Mouse (Mus musculus) embryonic facial prominence, embryonic 15.5 days (tissue): ENCODE data around the gene Ywhah. TPM values are rescaled to one million over a fixed set of nuclear protein-coding genes. Genes with fewer than 3 reads are reported as not detected.

Experiments used
- ATAC-seq: fragments of 200-750 bp; cut with Nextera tagmentation; 2 replicates; pipeline ENCODE4 v1.8.0; 2017; ENCODE audit warnings: low read depth, moderate TSS enrichment; ENCODE audit not compliant: insufficient number of reproducible peaks, low FRiP score, low TSS enrichment
- H3K27ac ChIP-seq: fragments of 300-500 bp; sonication (generic); replicated peaks from 2 replicates; pipeline ENCODE4 v1.5.1; 2015; ENCODE audit warnings: mild to moderate bottlenecking, inconsistent platforms
- H3K27me3 ChIP-seq: fragments of 300-500 bp; sonication (generic); 2 replicates; pipeline ENCODE4 v1.6.1; 2015; ENCODE audit warnings: inconsistent platforms
- H3K36me3 ChIP-seq: fragments of 300-500 bp; sonication (generic); 2 replicates; pipeline ENCODE4 v1.6.1; 2015; ENCODE audit warnings: mild to moderate bottlenecking, inconsistent platforms
- H3K4me1 ChIP-seq: fragments of 300-500 bp; sonication (generic); 2 replicates; pipeline ENCODE4 v1.6.1; 2015; ENCODE audit warnings: inconsistent platforms
- H3K4me2 ChIP-seq: fragments of 300-500 bp; sonication (generic); replicated peaks from 2 replicates; pipeline ENCODE4 v1.6.1; 2015; ENCODE audit warnings: mild to moderate bottlenecking, inconsistent platforms
- H3K4me3 ChIP-seq: fragments of 300-500 bp; sonication (generic); replicated peaks from 2 replicates; pipeline ENCODE4 v1.5.1; 2015; ENCODE audit warnings: mild to moderate bottlenecking, inconsistent platforms
- H3K9ac ChIP-seq: fragments of 300-500 bp; sonication (generic); 2 replicates; pipeline ENCODE4 v1.6.1; 2015; ENCODE audit warnings: inconsistent platforms
- H3K9me3 ChIP-seq: fragments of 300-500 bp; sonication (generic); replicated peaks from 2 replicates; pipeline ENCODE4 v1.6.1; 2016; ENCODE audit warnings: inconsistent platforms
- WGBS: fragments of 180-500 bp; shearing (Covaris S2); methylation state at CpG from one replicate; pipeline ENCODE4 v1.1.7; 2015; 5-methylcytosine and 5-hydroxymethylcytosine counted together
- polyA plus RNA-seq: library from polyadenylated mRNA; unstranded; fragments of >200 nt; fragmentation: Nextera tagmentation; extraction: Ambion mirVana; gene quantifications from 2 replicates; pipeline ENCODE4 v1.2.1, GENCODE M21; 2015

Ywhah gene
- 362 and 371 TPM in 2 replicates for polyA plus RNA-seq

DNA sequence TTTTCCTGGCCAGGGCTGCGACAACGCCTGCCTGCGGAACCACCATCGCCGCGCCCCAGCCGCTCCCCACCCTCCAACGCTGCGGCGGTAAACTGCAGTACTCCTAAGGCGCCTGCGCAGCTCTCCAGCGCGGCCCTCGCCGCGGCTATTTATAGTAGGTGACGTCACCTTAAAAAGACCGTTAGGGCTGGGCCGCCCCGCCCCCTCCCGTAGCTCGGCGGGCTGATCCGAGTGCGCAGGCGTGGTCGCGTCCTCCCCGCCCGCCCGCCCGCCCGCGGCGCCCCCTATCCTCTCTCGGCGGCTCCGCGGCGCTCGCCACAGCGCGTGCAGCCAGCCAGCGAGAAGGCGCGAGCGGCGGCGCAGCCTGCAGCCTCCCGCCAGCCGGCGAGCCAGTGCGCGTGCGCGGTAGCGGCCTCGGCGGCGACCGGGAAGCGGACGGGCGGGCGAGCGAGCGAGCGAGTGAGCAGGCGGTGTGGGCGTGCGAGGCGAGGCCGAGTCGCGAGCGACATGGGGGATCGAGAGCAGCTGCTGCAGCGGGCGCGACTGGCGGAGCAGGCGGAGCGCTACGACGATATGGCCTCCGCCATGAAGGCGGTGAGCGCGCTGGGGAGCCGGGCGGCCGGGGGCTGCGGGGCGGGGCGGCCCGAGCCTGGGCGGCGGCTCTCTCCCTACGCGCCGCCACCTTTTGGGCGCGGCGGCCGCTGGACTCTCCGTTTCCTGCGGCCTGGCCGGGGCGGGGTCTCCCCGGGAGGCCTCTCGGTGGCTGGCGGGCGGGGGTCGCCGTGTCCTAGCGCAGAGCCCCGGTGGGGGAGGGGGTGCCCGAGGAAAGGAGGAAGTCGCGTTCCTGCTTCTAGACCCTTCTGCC is at the start of gene Ywhah:
Gene Ywhah, plus strand, starts transcription at position 256 of the 865 bp plus-strand sequence.
- WGBS, result under 1% methylated on average over 111 of the region's 121 CpGs
- H3K27ac ChIP-seq, result peak within 1 kb of the TSS; percentile 99
- H3K4me1 ChIP-seq, result peaks cover 19% of the 10 kb centered on the region
- peak within 1 kb of the TSS; percentile 65 for H3K4me2 ChIP-seq
- peak; percentile 97 for ATAC-seq
- no peaks in the 10 kb centered on the region for H3K27me3 ChIP-seq
- H3K9me3 ChIP-seq, result no peaks in the 10 kb centered on the region
- H3K9ac ChIP-seq, result peak within 1 kb of the TSS; percentile 93
- H3K36me3 ChIP-seq, result 0 out of 2 replicates have a peak, but pooled peaks cover 8% of the 10 kb centered on the region
- H3K4me3 ChIP-seq, result peak within 1 kb of the TSS; percentile 83

DNA sequence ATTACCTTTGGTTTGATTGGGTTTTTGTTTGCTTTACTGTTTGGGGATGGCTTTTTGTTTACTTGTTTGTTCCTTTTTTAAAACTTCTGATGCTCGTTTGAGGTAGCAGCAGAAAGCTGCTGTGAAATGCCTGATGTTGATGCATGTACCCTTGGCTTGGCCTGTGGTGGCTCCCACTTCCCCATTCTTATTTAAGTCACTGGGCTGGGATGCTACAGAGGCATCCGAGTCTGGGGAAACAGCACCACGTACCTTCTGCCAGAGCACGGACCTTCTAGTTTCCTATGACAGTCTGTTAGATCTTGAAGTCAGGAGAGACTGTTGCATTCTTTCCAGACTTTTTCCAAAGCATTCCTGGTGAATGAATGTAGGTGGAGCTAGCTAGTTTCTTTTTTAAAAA is 42.1 kb upstream of the Ywhah start:
- H3K4me3 ChIP-seq, result no peak overlapping the region
- peaks cover 43% of the 10 kb centered on the region for H3K36me3 ChIP-seq
- no peak overlapping the region for H3K4me2 ChIP-seq
- ATAC-seq, result no peak
- H3K4me1 ChIP-seq, result no peaks in the 10 kb centered on the region
- H3K27me3 ChIP-seq, result no peaks in the 10 kb centered on the region
- H3K9me3 ChIP-seq, result no peaks in the 10 kb centered on the region
- no peak overlapping the region for H3K27ac ChIP-seq
- no peak overlapping the region for H3K9ac ChIP-seq
- WGBS, result 63% methylated on average over 4 of the region's 4 CpGs

DNA sequence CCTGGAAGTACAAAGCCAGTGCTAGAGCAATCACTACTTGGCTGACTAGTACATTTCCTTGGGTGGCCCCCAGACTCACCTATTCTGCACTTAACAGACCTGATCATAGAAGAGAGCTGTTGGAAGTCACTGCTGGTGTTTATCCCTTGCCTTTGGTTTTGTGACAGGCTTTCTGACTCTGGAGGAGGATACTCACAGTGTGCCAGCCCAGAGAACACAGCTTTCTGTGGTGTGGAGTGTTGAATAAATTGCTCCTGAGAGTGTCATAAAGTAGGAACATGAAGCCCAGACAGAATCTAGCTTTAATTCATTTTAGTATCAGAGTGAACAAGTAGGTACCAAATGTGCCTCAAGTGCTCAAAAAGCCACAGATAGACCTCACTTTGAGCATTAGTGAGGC is 41.4 kb upstream of the Ywhah start:
- no peak overlapping the region for H3K4me2 ChIP-seq
- no peak for ATAC-seq

DNA sequence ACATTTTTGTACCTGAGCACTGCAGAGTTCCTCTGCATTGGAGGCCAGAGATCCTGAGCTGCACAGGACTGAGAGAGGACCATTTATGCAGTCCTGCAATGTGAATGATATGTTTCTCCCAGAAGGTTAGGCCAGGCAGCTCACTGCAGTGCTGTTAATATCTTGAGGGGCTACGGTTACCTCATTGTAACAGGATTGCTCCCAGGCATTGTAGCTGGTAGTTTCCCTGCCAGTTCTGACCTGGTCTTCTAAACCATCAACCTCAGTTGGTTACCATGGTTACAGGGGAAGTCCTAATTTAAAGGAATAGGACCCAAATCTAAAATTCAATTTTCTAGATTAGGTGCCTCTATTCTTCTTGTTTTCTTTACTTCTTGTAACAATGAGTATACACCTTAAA is 33.2 kb upstream of the Ywhah start:
- no peak overlapping the region for H3K9ac ChIP-seq
- peaks cover 71% of the 10 kb centered on the region for H3K36me3 ChIP-seq
- WGBS, result 59% methylated on average over 1 of the region's 1 CpGs

More for the DNA sequence above, 41.4 kb upstream of the Ywhah start:
- H3K4me1 ChIP-seq, result no peaks in the 10 kb centered on the region
- no peak overlapping the region for H3K4me3 ChIP-seq
- no peaks in the 10 kb centered on the region for H3K27me3 ChIP-seq
- H3K9me3 ChIP-seq, result no peaks in the 10 kb centered on the region
- no peak overlapping the region for H3K9ac ChIP-seq
- peaks cover 49% of the 10 kb centered on the region for H3K36me3 ChIP-seq
- no peak overlapping the region for H3K27ac ChIP-seq

DNA sequence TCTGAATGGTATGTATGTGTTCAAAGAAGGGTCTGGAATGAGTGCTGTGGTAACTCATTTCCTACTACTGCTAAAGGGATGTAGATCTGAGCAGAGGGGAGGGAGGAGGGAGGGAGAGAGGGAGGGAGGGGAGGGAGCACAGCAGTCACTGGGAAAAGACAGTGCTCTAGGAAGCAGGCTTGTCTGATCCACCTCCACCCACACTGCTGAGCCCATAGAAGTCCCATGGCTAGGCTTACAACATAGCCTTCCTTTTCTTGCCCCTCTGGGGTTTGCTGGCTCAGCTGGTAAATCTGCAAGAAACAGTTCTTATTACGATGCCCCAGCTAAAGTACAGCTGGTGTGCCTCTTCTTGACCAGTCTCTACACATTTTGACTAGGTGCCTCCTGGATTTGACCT is 30.7 kb upstream of the Ywhah start:
- H3K27me3 ChIP-seq, result no peaks in the 10 kb centered on the region
- 77% methylated on average over 1 of the region's 1 CpGs for WGBS
- peak; percentile 47; the same call in 1 of the 2 replicates for ATAC-seq
- H3K27ac ChIP-seq, result no peak overlapping the region
- H3K4me3 ChIP-seq, result no peak overlapping the region
- H3K4me1 ChIP-seq, result no peaks in the 10 kb centered on the region; the same call in 1 of the 2 replicates
- no peaks in the 10 kb centered on the region for H3K9me3 ChIP-seq
- no peak overlapping the region for H3K4me2 ChIP-seq
- peaks cover 50% of the 10 kb centered on the region for H3K36me3 ChIP-seq
- H3K9ac ChIP-seq, result no peak overlapping the region

More for the DNA sequence above, 33.2 kb upstream of the Ywhah start:
- ATAC-seq, result no peak
- Histone ChIP-seq H3K9me3 (no peaks in the 10 kb centered on the region), H3K27ac (no peak overlapping the region), H3K4me1 (no peaks in the 10 kb centered on the region), H3K4me3 (no peak overlapping the region), H3K4me2 (no peak overlapping the region), H3K27me3 (no peaks in the 10 kb centered on the region)

DNA sequence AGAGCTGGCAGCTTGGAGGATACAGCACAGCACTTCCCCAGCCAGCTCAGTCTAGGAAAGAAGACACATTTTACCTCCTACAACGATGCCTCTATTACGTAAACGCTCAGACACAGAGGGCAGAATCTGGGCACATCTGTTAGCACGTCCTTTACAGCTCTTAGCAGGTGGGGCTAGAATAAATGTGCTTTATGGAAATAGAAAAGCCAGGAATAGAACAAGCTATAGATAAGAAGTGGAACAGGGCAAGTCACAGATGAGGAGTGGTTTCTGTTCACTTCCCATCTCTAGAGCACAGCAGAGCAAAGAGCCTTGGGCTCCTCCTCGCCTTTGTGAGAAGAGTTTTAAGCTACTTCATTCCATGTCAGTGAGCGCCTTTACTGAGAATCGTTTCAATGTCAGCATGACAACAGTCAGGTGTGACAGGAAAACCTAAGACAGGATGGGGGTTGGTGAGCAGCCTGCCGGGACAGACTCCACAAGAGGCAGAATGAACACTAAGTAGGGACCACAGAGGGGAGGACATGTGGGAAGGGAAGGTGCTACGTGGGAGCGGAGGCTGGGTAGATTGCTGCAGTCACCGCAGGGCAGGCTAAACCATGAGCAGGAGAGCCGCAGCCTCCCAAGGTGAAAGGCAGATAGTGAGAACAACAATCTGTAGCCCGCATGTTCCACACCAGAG is 28.5 kb upstream of the Ywhah start:
- no peak for ATAC-seq
- Histone ChIP-seq H3K9ac (no peak overlapping the region), H3K9me3 (no peaks in the 10 kb centered on the region), H3K4me3 (no peak overlapping the region), H3K4me2 (no peak overlapping the region), H3K27me3 (no peaks in the 10 kb centered on the region), H3K4me1 (peaks cover 13% of the 10 kb centered on the region), H3K36me3 (peaks cover 28% of the 10 kb centered on the region), H3K27ac (no peak overlapping the region)
- WGBS, result 79% methylated on average over 13 of the region's 13 CpGs

DNA sequence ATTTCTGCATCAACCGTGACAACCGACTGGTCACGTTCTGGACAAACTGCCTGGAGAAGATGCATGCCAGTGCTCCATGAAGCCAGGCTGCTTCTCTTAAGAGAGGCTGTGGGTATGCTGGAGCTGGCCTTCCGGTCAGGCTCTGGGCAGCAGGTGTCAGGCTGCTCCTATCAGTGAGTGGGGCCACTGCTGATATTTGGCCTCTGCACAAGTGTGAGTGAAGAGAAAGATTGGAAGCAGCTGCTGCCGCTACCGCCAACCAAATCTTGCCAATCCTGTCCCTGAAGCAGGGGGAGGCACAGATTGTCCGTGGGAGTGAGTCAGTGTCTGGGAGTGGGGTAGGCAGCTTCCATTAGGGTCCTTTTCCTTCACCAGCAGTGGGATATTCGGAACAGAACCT is 27.5 kb upstream of the Ywhah start:
- Histone ChIP-seq H3K9me3 (no peaks in the 10 kb centered on the region), H3K4me3 (no peak overlapping the region), H3K36me3 (peaks cover 24% of the 10 kb centered on the region), H3K4me1 (peaks cover 13% of the 10 kb centered on the region), H3K9ac (no peak overlapping the region), H3K27ac (no peak overlapping the region), H3K27me3 (no peaks in the 10 kb centered on the region), H3K4me2 (no peak overlapping the region)
- ATAC-seq, result peak; percentile 25; the same call in 1 of the 2 replicates
- 62% methylated on average over 8 of the region's 8 CpGs for WGBS

DNA sequence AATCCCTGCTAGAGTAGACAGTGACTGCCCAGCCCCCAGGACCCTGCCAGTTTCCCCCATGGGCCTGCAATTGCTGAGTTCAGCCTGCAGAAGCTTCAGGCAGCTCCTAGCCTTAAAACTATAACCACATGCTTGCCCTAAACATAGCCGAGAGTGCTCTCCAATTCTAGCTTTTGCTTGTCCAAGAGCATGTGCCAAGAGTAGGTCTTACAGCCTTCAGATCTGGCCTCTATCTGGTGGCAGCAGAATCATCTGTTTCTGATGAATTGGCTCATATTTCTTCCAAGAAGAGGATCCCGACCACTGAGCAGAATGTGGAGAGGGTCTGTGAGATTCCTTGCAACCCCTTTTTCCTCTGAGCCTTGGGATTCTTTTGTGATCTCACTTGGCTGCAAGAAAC is 24.1 kb upstream of the Ywhah start:
- no peaks in the 10 kb centered on the region for H3K36me3 ChIP-seq
- H3K9ac ChIP-seq, result no peak overlapping the region
- no peak overlapping the region for H3K4me3 ChIP-seq
- peak overlapping the region; percentile 52 for H3K27ac ChIP-seq
- no peaks in the 10 kb centered on the region for H3K27me3 ChIP-seq
- no peak overlapping the region for H3K4me2 ChIP-seq
- no peak; the same call in 1 of the 2 replicates for ATAC-seq
- H3K4me1 ChIP-seq, result peaks cover 13% of the 10 kb centered on the region
- no peaks in the 10 kb centered on the region for H3K9me3 ChIP-seq
- whole genome bisulfite sequencing, result 21% methylated on average over 2 of the region's 2 CpGs

DNA sequence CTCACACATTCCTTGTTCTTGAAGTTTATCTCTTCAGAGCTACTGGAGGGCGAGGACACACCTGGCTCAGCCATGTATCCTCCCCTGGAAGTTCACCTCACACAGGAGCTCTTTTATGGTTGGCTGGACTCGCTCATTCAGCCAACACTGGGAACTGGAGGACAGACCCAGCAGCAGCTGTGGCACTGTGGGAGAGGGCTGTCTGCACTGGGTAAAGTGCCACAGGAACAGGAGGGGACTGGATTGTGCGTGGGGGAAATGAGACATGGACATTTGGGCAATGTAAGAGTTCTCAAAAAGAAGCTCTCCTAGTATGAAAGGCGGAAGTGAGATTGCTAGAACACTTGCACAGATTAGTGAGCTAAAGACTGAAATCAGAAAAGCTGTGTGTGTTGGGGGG is 22.9 kb upstream of the Ywhah start:
- Histone ChIP-seq H3K36me3 (no peaks in the 10 kb centered on the region), H3K4me3 (no peak overlapping the region), H3K9me3 (no peaks in the 10 kb centered on the region), H3K27me3 (no peaks in the 10 kb centered on the region), H3K9ac (no peak overlapping the region), H3K27ac (no peak overlapping the region), H3K4me2 (no peak overlapping the region), H3K4me1 (peaks cover 13% of the 10 kb centered on the region)
- no peak for ATAC-seq
- WGBS, result 84% methylated on average over 4 of the region's 4 CpGs

DNA sequence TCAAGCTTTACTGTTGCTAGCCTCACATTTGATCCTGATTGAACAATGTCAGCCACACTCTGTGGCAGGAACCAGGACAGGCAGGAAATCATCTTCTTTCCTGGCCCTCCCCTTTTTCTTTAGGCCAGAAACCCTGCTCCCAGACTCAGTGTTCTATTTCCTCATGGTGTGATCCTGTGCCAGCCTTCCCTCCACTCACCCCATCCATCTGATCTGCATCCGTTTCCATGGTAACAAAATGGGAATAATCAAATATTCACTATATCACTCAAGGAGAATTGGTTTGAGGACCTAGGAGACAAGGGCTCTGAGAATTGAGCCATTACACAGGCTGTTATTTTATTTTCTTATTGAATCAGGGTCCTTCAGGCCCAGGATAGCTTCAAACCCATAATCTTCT is 22.1 kb upstream of the Ywhah start:
- ATAC-seq, result no peak
- 77% methylated on average over 1 of the region's 1 CpGs for WGBS
- H3K4me3 ChIP-seq, result no peak overlapping the region

DNA sequence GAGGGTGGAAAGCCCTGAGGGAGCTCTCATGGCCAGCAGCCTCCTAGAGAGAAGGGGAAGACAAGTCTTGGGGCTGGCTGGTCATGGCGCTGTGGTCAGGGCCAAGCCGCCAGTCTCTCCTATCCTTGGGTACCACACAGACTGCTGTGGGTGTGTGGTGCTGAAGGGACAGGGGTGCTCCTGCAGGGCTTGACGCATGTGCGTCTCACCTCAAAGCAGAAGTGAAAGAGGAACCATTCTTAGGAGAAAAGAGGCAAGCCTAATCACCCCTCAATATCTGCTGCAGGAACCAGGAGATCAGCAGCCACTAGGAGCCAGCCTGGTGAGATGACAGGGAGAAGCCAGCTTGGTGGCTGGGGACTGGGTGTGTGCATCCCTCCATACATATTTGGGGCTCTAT is 20.9 kb upstream of the Ywhah start:
- WGBS, result 44% methylated on average over 4 of the region's 4 CpGs
- no peak overlapping the region for H3K27ac ChIP-seq
- no peak overlapping the region for H3K4me2 ChIP-seq
- H3K9ac ChIP-seq, result no peak overlapping the region
- peaks cover 13% of the 10 kb centered on the region for H3K4me1 ChIP-seq
- no peak for ATAC-seq
- no peaks in the 10 kb centered on the region for H3K36me3 ChIP-seq
- H3K4me3 ChIP-seq, result no peak overlapping the region
- H3K27me3 ChIP-seq, result no peaks in the 10 kb centered on the region
- no peaks in the 10 kb centered on the region for H3K9me3 ChIP-seq

More for the DNA sequence above, 22.1 kb upstream of the Ywhah start:
- Histone ChIP-seq H3K4me1 (peaks cover 13% of the 10 kb centered on the region), H3K27ac (no peak overlapping the region), H3K9me3 (no peaks in the 10 kb centered on the region), H3K36me3 (no peaks in the 10 kb centered on the region), H3K9ac (no peak overlapping the region), H3K4me2 (no peak overlapping the region), H3K27me3 (no peaks in the 10 kb centered on the region)
